Mouse (Mus musculus): ENCODE measurements around the gene Satb2.

DNA sequence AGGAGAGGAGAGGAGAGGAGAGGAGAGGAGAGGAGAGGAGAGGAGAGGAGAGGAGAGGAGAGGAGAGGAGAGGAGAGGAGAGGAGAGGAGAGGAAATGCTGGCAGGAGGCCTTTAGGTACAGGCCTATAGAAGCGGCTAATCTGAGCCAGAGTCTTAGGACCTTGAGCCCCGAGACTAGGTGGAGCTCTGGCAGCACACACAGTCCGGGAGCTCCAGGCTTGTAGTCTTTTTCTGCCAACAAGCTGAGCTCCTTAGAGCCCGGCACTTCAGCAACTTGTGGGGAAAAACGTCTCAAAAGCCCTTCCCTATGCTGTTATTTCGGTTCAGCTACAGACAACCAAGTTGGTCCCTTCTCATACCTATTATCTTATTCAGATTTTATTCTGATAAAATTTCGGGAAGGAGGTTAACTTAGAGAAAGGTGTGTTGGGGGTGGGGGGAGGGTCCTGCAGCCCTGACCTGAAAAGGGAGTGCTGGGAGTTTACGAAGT is 4.7 kb upstream of the Satb2 start:
- TF ChIP-seq CTCF (IDR thresholded peaks at IDR 0.05), result no peak
- no peak for TF ChIP-seq EP300 (IDR thresholded peaks at IDR 0.05)
